Mouse (Mus musculus) limb, embryonic 12.5 days (tissue): ENCODE data around the gene Gm10644. TPM values are rescaled to one million over a fixed set of nuclear protein-coding genes. Genes with fewer than 3 reads are reported as not detected.
"Not testable (repeated sequence)": the region's sequence is repeated elsewhere in the genome, so short reads cannot be mapped to it uniquely, and the experiment has no call there.

Experiments used
- ATAC-seq: fragments of 200-750 bp; cut with Nextera tagmentation; 2 replicates; pipeline ENCODE4 v1.8.0; 2017; ENCODE audit warnings: low read depth, moderate TSS enrichment; ENCODE audit not compliant: insufficient number of reproducible peaks, insufficient read depth, low FRiP score, low TSS enrichment
- H3K27ac ChIP-seq: fragments of 300-500 bp; sonication (generic); 2 replicates; pipeline ENCODE4 v1.5.1; 2016; ENCODE audit warnings: mild to moderate bottlenecking, moderate library complexity
- H3K27me3 ChIP-seq: fragments of 300-500 bp; sonication (generic); 2 replicates; pipeline ENCODE4 v1.6.1; 2016; ENCODE audit warnings: mild to moderate bottlenecking, moderate library complexity
- H3K36me3 ChIP-seq: fragments of 300-500 bp; sonication (generic); 2 replicates; pipeline ENCODE4 v1.6.1; 2016; ENCODE audit warnings: mild to moderate bottlenecking, moderate library complexity
- H3K4me1 ChIP-seq: fragments of 300-500 bp; sonication (generic); replicated peaks from 2 replicates; pipeline ENCODE4 v1.6.1; 2016
- H3K4me2 ChIP-seq: fragments of 300-500 bp; sonication (generic); 2 replicates; pipeline ENCODE4 v1.6.1; 2016; ENCODE audit warnings: mild to moderate bottlenecking, moderate library complexity
- H3K4me3 ChIP-seq: fragments of 300-500 bp; sonication (generic); replicated peaks from 2 replicates; pipeline ENCODE4 v1.5.1; 2016; ENCODE audit warnings: mild to moderate bottlenecking
- H3K9ac ChIP-seq: fragments of 300-500 bp; sonication (generic); replicated peaks from 2 replicates; pipeline ENCODE4 v1.6.1; 2016; ENCODE audit warnings: mild to moderate bottlenecking, moderate library complexity
- H3K9me3 ChIP-seq: fragments of 300-500 bp; sonication (generic); 2 replicates; pipeline ENCODE4 v1.6.1; 2016; ENCODE audit warnings: mild to moderate bottlenecking, moderate library complexity
- WGBS: fragments of 180-500 bp; shearing (Covaris S2); methylation state at CpG from one replicate; pipeline ENCODE4 v1.1.7; 2016; 5-methylcytosine and 5-hydroxymethylcytosine counted together
- polyA plus RNA-seq: library from polyadenylated mRNA; unstranded; fragments of >200 nt; fragmentation: Nextera tagmentation; extraction: Ambion mirVana; gene quantifications from 2 replicates; pipeline ENCODE4 v1.2.1, GENCODE M21; 2016

Gene Gm10644
- polyA plus RNA-seq, 1 experiment from 2014 or later, result 0.40 TPM

DNA sequence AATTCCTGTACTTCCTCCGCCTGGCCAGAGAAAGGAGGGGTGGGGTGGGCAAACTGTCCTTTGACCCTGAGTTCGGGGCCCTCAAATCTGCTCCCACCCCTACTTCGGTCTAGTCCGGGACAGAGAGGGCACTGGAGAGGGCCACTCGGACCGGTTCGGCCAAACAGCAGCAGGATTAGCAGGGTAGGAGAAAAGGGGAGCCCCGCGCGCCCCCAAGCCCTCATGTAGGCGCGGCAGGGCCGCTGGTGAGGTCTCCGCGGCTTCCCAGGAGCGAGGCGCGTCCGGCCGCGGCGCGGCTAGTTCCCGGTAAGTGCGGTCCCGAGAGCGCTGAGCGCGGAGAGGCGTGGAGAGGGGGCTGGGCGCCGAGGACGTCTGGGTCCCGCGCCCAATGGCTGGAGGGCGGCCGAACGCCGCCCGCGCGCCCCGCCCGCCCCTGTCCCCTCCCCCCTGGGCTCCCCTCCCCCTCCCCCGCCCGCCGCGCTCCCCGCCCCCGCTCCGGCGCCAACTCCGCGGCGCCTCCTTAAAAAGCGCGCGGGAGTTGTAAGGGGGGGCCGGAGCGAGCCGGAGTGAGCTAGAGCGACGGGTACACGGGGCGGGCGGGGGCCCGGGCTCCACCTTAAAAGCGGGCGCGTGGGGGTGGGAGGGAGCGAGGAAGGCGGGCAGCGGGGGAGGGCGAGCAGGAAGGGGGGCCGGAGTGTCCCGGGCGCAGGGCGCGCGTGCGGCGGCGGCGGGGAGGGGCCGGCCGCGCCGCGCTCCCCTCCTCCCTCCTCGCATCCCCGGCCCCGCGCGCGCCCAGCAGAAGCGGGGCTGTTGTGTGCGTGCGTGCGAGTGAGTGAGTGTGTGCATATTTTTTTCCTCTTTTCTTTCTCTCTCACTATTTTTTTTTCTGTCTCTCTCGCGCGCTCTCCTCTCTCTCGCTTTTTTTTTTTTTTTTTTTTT is 41.8 kb upstream of the Gm10644 start:
- Histone ChIP-seq H3K9ac (peak overlapping the region; percentile 91), H3K4me2 (peak overlapping the region; percentile 81), H3K27ac (peak overlapping the region; percentile 99), H3K4me1 (peaks cover 37% of the 10 kb centered on the region), H3K4me3 (peak overlapping the region; percentile 84), H3K9me3 (no peaks in the 10 kb centered on the region), H3K36me3 (peaks cover 46% of the 10 kb centered on the region), H3K27me3 (peaks cover 21% of the 10 kb centered on the region)
- under 1% methylated on average over 39 of the region's 103 CpGs for WGBS
- ATAC-seq, result peak; percentile 70

DNA sequence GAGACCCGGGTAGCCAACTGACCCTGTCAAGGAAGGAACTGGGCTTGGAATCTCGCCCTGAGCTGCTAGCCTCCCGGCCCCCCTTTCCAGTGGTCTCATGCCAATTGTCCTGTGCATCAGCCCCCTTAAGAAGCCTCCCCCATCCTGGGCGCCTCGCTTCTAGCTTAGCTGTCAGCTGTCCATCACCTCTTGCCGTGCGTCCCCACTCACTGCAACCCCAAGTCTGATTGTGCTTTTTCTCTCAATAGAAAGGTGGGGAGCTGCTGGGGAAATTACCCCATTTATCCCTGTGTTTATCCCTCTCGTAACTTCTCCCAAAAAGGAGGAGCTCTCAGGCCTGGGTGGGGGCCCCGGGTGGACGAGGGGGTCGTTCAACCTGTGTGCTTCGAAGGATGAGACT is 41.0 kb upstream of the Gm10644 start:
- H3K4me3 ChIP-seq, result peak overlapping the region; percentile 84
- peak overlapping the region; percentile 81 for H3K4me2 ChIP-seq
- peak; percentile 16; the same call in 1 of the 2 replicates for ATAC-seq
- peak overlapping the region; percentile 91; the same call in 1 of the 2 replicates for H3K9ac ChIP-seq
- no peaks in the 10 kb centered on the region for H3K9me3 ChIP-seq
- H3K4me1 ChIP-seq, result peaks cover 29% of the 10 kb centered on the region
- 14% methylated on average over 12 of the region's 12 CpGs for WGBS
- H3K27me3 ChIP-seq, result peaks cover 12% of the 10 kb centered on the region
- H3K36me3 ChIP-seq, result peaks cover 50% of the 10 kb centered on the region
- H3K27ac ChIP-seq, result peak overlapping the region; percentile 99

GRCm38 (mm10) chr8:83994030-83994429 is 39.0 kb upstream of the Gm10644 start:
- H3K36me3 ChIP-seq, result peaks cover 52% of the 10 kb centered on the region
- WGBS, result 82% methylated on average over 3 of the region's 3 CpGs

GRCm38 (mm10) chr8:83992488-83992887 is 37.5 kb upstream of the Gm10644 start:
- WGBS, result 94% methylated on average over 2 of the region's 2 CpGs

More at GRCm38 (mm10) chr8:83994030-83994429, 39.0 kb upstream of the Gm10644 start:
- no peak for ATAC-seq
- Histone ChIP-seq H3K9me3 (no peaks in the 10 kb centered on the region), H3K27ac (no peak overlapping the region), H3K27me3 (peaks cover under 1% of the 10 kb centered on the region; the same call in 1 of the 2 replicates), H3K4me3 (no peak overlapping the region), H3K9ac (no peak overlapping the region), H3K4me2 (no peak overlapping the region), H3K4me1 (peaks cover 12% of the 10 kb centered on the region)

DNA sequence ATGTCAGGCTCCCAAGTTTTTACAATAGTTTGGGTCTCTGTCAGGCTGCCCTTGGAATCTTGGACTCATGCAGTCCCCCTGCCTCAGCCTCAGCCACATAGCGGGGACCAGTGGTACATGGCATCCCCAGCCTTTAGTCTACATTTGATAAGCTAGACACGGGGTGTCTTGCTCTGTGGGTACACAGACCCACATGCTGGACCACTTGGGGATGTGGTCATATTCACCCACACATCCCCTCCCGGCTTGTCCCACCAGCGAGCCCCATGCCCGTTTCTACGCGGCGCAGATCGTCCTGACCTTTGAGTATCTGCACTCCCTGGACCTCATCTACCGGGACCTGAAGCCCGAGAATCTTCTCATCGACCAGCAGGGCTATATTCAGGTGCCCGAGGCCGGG is 35.2 kb upstream of the Gm10644 start:
- Histone ChIP-seq H3K27me3 (no peaks in the 10 kb centered on the region), H3K9ac (no peak overlapping the region), H3K9me3 (no peaks in the 10 kb centered on the region), H3K4me3 (no peak overlapping the region), H3K36me3 (peaks cover 89% of the 10 kb centered on the region), H3K4me2 (no peak overlapping the region), H3K27ac (no peak overlapping the region), H3K4me1 (no peaks in the 10 kb centered on the region)
- ATAC-seq, result no peak
- WGBS, result 93% methylated on average over 14 of the region's 14 CpGs

More at GRCm38 (mm10) chr8:83992488-83992887, 37.5 kb upstream of the Gm10644 start:
- H3K27me3 ChIP-seq, result no peaks in the 10 kb centered on the region
- peaks cover 7% of the 10 kb centered on the region for H3K4me1 ChIP-seq
- no peak for ATAC-seq
- no peaks in the 10 kb centered on the region for H3K9me3 ChIP-seq
- peaks cover 67% of the 10 kb centered on the region for H3K36me3 ChIP-seq
- H3K9ac ChIP-seq, result no peak overlapping the region
- no peak overlapping the region for H3K4me3 ChIP-seq
- no peak overlapping the region for H3K27ac ChIP-seq
- no peak overlapping the region for H3K4me2 ChIP-seq

GRCm38 (mm10) chr8:83989243-83989642 is 34.2 kb upstream of the Gm10644 start:
- no peak for ATAC-seq
- H3K27me3 ChIP-seq, result no peaks in the 10 kb centered on the region
- no peak overlapping the region for H3K9ac ChIP-seq
- peaks cover 89% of the 10 kb centered on the region for H3K36me3 ChIP-seq
- H3K27ac ChIP-seq, result no peak overlapping the region
- H3K4me2 ChIP-seq, result no peak overlapping the region
- 87% methylated on average over 7 of the region's 7 CpGs for WGBS
- no peak overlapping the region for H3K4me3 ChIP-seq
- H3K4me1 ChIP-seq, result no peaks in the 10 kb centered on the region
- H3K9me3 ChIP-seq, result no peaks in the 10 kb centered on the region

GRCm38 (mm10) chr8:83983222-83983621 is 28.2 kb upstream of the Gm10644 start:
- WGBS, result 97% methylated on average over 2 of the region's 2 CpGs
- not testable (repeated sequence) for H3K4me3 ChIP-seq, H3K9ac ChIP-seq, ATAC-seq, H3K4me1 ChIP-seq, H3K4me2 ChIP-seq, H3K27me3 ChIP-seq, H3K27ac ChIP-seq, H3K9me3 ChIP-seq
- peaks cover 93% of the 10 kb centered on the region for H3K36me3 ChIP-seq

DNA sequence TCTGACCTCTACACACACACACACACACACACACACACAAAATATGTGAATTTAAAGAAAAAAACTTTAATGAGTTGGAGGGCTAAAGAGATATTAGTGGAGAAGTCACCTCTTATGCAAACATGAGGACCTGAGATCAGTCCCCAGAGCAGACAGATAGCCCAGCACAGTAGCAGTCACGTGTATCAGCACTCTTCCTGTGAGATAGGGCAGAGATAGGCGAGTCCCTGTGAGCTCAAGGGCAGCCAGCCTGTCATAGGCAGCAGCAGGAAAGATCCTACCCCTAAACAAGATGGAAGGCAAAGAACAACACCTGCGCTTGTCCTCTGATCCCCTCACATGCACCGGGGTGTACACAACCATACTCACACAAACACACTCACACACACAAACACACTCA is 27.4 kb upstream of the Gm10644 start:
- ATAC-seq, result no peak
- H3K9me3 ChIP-seq, result 0 out of 2 replicates have a peak, but pooled peaks cover 4% of the 10 kb centered on the region
- no peaks in the 10 kb centered on the region for H3K27me3 ChIP-seq
- H3K4me3 ChIP-seq, result no peak overlapping the region
- 90% methylated on average over 4 of the region's 4 CpGs for WGBS
- peaks cover 11% of the 10 kb centered on the region for H3K4me1 ChIP-seq
- H3K27ac ChIP-seq, result no peak overlapping the region
- no peak overlapping the region for H3K9ac ChIP-seq
- H3K36me3 ChIP-seq, result peaks cover 87% of the 10 kb centered on the region
- H3K4me2 ChIP-seq, result no peak overlapping the region

GRCm38 (mm10) chr8:83981533-83981932 is 26.5 kb upstream of the Gm10644 start:
- H3K36me3 ChIP-seq, result peaks cover 77% of the 10 kb centered on the region
- ATAC-seq, result no peak

GRCm38 (mm10) chr8:83980845-83981244 is 25.8 kb upstream of the Gm10644 start:
- H3K27ac ChIP-seq, result no peak overlapping the region
- H3K9ac ChIP-seq, result no peak overlapping the region
- 84% methylated on average over 8 of the region's 8 CpGs for WGBS
- H3K9me3 ChIP-seq, result 0 out of 2 replicates have a peak, but pooled peaks cover 4% of the 10 kb centered on the region
- peaks cover 71% of the 10 kb centered on the region for H3K36me3 ChIP-seq
- H3K4me3 ChIP-seq, result no peak overlapping the region
- no peak overlapping the region for H3K4me2 ChIP-seq
- ATAC-seq, result no peak
- H3K4me1 ChIP-seq, result peaks cover 20% of the 10 kb centered on the region
- H3K27me3 ChIP-seq, result no peaks in the 10 kb centered on the region

More at GRCm38 (mm10) chr8:83981533-83981932, 26.5 kb upstream of the Gm10644 start:
- 97% methylated on average over 7 of the region's 7 CpGs for WGBS
- Histone ChIP-seq H3K4me2 (no peak overlapping the region), H3K9me3 (0 out of 2 replicates have a peak, but pooled peaks cover 4% of the 10 kb centered on the region), H3K9ac (no peak overlapping the region), H3K27ac (no peak overlapping the region), H3K27me3 (no peaks in the 10 kb centered on the region), H3K4me3 (no peak overlapping the region), H3K4me1 (peaks cover 20% of the 10 kb centered on the region)

DNA sequence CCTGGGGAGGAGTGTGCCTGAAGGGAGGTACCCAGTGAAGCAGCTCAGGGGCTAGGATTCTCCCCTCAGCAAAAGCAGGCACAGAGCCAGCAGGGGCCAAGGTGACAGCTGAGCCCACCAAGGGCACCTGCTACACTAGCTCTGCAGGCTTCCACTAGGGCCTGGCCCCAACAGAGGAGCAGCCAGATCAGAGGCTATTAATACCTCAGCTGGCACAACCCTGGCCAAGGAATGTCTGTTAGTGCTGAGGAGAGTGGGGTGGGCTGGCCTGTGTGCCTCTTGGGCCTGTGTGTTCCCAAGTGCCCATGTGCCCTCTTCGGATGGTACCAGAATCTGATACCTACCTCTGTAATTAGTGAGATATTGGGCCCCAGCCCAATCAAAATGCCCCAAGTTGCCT is 25.2 kb upstream of the Gm10644 start:
- no peak for ATAC-seq
- H3K36me3 ChIP-seq, result peaks cover 65% of the 10 kb centered on the region
- no peak overlapping the region for H3K4me2 ChIP-seq
- H3K27ac ChIP-seq, result no peak overlapping the region
- 96% methylated on average over 1 of the region's 1 CpGs for WGBS
- H3K27me3 ChIP-seq, result no peaks in the 10 kb centered on the region
- H3K9me3 ChIP-seq, result 0 out of 2 replicates have a peak, but pooled peaks cover 4% of the 10 kb centered on the region
- peaks cover 20% of the 10 kb centered on the region for H3K4me1 ChIP-seq
- no peak overlapping the region for H3K4me3 ChIP-seq
- no peak overlapping the region for H3K9ac ChIP-seq
